Mouse (Mus musculus): Measurements from ENCODE around the gene Slc12a8.

Slc12a8 gene

GRCm38 (mm10) chr16:33583881-33584454 lies 66.8 kb downstream of the Slc12a8 start:
- peak; percentile 68 for DNase-seq

DNA sequence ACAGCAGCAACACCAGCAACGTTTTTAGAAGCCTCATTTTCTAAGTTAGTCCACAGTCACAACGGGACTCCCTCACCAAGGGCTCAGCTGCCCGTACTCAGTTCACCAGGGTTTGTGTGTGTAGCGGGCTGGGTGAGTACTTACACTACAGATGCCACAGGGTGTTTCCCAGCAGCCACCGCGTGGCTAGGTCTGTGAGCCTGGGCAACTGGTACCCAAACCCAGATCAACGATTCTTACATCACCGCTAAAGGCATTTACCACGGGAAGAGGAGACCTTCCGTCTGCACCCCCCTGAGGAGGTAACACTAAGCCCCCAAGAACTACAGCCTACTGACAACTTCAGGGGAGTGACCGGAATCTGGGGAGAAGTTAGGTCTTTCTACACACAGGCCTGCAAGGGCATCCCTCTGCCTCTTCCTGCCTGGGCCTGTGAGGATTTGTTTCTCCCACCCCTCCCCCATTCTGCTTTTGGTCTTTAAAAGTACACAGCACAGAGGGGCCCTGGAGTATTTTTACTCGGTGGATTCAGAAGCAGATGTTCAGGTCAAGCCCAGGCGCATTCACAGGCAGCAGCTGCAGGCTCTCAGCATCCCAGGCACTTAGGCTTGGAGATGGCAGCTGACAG lies 67.4 kb downstream of the Slc12a8 start:
- DNase-seq: peak; percentile 57

DNA sequence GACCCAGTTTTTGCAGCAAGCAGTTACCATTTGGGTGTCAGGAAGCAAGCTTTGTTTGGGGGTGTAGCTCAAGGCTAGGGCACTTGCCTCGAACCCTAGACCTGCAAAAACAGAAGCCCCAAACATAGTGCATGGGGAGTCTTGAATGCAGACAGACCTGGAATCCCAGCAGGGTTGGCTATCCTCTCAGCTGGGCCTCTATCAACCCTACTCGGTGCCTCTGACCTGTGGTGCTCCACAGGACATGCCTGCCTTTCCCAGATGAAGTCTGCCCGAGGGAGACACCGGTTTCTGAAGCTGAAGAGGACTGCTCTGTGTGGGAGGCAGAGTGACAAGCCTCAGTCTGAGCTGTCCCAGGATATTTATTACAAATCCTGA lies 67.9 kb downstream of the Slc12a8 start:
- DNase-seq: no peak

GRCm38 (mm10) chr16:33587283-33588127 lies 70.4 kb downstream of the Slc12a8 start:
- no peak for DNase-seq

DNA sequence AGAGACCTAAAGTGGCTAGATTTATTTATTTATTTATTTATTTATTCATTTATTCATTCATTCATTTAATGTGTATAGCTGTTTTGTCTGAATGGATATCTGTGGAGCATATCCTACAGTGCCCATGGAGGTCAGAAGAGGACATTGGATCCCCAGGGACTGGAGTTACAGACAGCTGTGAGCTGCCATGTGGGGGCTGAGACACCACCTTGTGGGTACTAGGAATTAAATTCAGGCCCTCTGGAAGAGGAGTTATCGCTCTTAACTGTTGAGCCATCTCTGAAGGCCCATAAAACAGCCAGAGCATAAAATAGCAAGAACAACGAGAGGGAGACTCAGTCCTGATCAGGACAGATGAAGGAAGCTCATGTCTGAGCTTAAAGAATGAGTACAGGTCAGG lies 71.7 kb downstream of the Slc12a8 start:
- DNase-seq: no peak

- no peak for DNase-seq
These were observed 73.3 kb downstream of the Slc12a8 start for GRCm38 (mm10) chr16:33590438-33590837.

DNA sequence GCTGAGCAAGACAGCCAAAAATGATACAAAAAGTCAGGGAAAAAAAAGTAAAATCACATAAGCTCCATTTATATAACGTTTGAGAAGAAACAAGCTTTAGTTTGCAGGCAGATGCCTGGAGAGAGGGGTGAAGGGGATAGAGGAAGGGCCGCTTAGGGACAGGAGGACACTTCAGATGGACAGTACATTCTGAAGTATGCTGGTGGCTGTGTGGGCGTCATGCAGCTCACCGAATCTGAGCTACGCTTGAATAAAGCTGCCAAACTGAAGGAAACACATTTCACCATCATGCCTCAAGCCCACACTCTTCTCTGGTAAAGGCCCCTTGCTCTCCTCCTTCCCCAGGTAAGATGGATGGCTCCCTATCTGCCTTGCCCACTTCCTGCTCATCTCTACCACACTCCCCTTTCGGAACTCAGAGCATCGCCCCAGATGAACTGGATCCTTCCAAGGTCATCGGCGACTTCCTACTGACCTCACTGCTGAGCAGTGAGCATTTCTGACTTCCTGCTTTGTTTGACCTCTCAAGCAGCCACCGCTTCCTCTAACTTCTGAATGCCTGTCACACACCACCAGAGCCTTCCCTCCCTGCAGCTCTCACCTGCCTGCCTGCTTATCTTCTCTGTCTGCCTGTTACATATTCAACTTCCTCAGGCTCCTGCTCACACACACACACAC lies 74.4 kb downstream of the Slc12a8 start:
- DNase-seq: peak; percentile 31

- no peak for DNase-seq
These were observed 75.2 kb downstream of the Slc12a8 start for GRCm38 (mm10) chr16:33592286-33592685.

DNA sequence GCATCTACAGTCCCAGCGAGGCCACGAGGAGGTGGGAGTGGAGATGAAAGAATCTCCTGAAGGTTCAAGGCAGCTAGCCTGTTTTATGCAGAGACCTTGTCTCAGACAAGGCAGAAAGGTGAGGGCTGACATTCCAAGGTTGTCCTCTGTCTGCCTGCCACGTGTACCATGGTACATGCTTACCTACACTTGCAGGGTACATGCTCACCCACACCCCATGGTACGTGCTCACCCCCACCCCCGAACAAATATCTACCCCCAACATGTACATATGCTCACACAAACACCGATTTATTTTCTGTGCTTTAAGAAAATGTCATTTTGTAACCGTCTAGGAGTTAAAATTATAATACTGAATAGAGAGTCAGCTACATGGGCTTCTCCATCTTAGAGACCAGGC lies 76.3 kb downstream of the Slc12a8 start:
- DNase-seq: no peak

DNA sequence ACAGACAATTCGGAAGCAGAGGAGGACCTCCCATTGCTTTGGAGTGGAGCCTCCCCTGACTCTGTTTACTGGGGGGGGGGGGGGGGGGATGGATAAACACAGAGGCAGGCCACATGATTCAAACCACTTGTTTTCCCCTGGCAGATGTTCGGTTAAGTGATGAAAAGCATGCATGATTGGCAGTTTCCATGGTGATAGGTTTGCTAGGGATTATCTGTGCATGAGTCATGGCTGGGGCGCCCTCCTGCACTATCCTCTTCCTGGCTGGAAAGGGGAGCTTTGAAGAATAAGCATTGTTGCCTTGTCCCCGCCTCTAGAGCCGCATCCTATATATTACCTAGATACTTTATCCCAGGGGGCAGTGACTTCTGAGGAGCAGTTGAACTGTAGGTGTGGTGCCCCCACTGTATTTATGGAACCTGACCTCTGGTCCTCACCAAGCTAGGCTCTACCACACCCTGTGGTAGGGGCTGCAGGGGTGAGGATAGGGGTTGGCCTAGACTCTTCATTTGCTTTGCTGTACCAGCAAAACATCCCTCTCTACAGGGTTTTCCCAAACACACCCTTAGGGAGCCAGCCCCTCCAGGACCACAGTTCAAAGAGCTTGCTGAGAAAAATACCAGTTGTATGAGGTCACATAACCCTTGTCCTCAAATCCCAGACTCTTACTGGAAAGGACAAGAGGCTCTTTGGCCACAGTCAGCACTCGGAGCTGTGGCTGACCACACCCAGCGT lies 77.1 kb downstream of the Slc12a8 start:
- DNase-seq: no peak

DNA sequence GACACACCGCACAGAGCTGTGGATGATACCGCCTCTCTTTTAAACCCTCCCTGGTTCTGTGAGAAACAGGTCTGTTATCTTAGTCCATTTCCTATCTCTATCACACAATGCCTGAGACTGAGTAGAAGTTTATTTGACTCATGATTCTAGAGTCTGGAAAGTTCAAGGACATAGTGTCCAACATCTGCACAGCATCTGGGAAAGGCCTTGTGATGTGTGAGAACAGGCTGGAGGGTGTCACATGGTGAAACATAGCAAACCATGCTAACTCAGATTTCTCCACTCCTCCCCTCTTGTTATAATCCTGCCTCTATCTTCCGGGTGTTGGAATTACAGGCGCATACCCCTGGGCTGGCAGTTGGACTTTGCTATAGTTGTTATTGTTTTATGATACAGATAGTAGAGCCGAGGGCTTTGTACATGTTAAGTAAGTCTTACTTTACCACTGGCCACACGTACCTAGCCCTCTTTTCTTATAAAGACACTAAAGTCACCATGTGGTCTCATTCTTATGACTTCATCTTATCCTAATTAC lies 78.2 kb downstream of the Slc12a8 start:
- DNase-seq: no peak

- no peak for DNase-seq
These were observed 79.1 kb downstream of the Slc12a8 start for GRCm38 (mm10) chr16:33596213-33596612.

- DNase-seq: no peak
These were observed 83.1 kb downstream of the Slc12a8 start for GRCm38 (mm10) chr16:33600216-33600615.

DNA sequence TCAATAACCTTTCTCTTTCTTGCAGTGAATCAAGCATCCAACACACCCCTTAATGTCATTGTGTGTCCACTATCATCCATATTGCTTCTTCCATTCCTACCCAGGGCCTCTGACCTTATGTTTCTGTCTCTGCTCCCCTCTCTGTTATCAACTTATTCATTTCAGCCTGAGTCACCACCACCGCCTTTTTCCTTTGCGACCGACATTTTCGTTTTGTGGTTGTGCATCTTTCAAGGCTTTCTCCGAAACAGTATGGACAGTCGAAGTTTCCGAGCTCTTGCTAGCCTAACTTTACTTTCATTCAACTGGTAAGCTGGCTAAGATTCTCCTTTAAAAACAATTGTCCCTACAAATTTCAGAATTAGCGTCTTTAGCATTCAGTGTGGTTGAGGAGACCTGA lies 84.2 kb downstream of the Slc12a8 start:
- DNase-seq: no peak

GRCm38 (mm10) chr16:33605647-33606596 lies 88.8 kb downstream of the Slc12a8 start:
- no peak for DNase-seq

GRCm38 (mm10) chr16:33606691-33607532 lies 89.8 kb downstream of the Slc12a8 start:
- DNase-seq: no peak

DNA sequence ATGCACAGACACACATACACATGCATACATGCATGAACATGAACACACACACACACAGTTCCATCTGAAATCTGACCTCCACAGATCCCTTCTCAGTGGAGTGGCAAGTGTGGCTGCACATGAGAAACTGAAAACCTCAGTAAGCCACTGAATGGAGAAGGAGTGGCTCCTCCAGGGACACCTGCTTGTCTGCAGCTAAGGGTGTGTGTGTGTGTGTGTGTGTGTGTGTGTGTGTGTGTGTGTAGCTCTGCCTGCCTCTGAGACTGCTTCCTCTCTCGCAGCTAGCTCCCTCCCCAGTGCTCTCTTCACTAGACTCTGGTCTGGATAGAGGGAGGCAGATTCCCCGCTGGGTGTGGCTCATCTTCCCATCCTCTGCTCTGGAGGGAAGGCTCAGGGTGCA lies 92.4 kb downstream of the Slc12a8 start:
- DNase-seq: no peak

- no peak for DNase-seq
These were observed 93.3 kb downstream of the Slc12a8 start for GRCm38 (mm10) chr16:33610466-33610865.

- no peak for DNase-seq
These were observed 94.2 kb downstream of the Slc12a8 start for GRCm38 (mm10) chr16:33611291-33611690.

DNA sequence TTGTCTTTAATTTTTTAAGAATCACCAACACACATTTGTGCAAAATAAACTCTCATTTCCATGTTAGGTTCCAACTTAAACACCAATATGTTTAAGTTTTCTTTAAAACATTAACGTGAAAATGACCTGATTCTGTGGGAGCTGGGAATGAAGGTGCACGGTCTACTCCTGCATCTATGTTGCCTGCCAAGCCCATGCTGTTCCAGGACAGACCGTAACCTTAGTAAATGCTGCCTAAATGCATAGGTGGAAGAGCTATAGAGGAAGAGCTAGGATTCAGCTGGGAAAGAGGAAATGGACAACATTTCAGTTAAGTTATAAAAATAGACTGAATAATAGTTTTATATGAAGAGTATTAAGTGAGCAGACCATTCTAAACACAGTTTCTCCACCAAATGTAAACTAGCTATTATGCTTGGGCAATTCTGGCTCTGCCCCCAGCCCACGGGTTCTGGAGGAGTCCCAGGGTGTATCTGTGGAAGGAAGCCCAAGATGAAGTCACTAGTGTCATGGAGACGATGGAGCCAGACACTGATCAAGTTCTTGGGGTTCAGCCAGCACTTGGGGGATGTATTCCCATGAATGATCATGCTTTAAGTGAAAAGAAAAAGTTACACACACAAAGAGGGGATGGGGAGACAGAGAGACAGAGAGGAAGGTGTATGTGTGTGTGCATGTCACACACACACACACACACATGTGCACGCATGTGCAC lies 95.1 kb downstream of the Slc12a8 start:
- no peak for DNase-seq

Measured in kidney, adult 9 months (tissue).